Mouse (Mus musculus): ENCODE measurements around the gene Fam114a1.

Gene Fam114a1

GRCm38 (mm10) chr5:65051513-65051912 lies 81.6 kb downstream of the Fam114a1 start:
- DNase-seq (ENCODE audit: low read depth, low spot score): no peak

GRCm38 (mm10) chr5:65057596-65057995 lies 87.7 kb downstream of the Fam114a1 start:
- DNase-seq (ENCODE audit: low read depth, low spot score): no peak

- DNase-seq (ENCODE audit: low read depth, low spot score): no peak
Observed at GRCm38 (mm10) chr5:65059806-65060205, 89.9 kb downstream of the Fam114a1 start.

GRCm38 (mm10) chr5:65062236-65062635 lies 92.4 kb downstream of the Fam114a1 start:
- DNase-seq (ENCODE audit: low read depth, low spot score): no peak

GRCm38 (mm10) chr5:65063266-65063665 lies 93.4 kb downstream of the Fam114a1 start:
- DNase-seq (ENCODE audit: low read depth, low spot score): no peak

- DNase-seq (ENCODE audit: low read depth, low spot score): no peak
Observed at GRCm38 (mm10) chr5:65068166-65068565, 98.3 kb downstream of the Fam114a1 start.

GRCm38 (mm10) chr5:65069872-65070271 lies 100.0 kb downstream of the Fam114a1 start:
- no peak for DNase-seq (ENCODE audit: low read depth, low spot score)

GRCm38 (mm10) chr5:65071689-65072118 lies 101.8 kb downstream of the Fam114a1 start:
- DNase-seq (ENCODE audit: low read depth, low spot score): peak; percentile 24

- no peak for DNase-seq (ENCODE audit: low read depth, low spot score)
Observed at GRCm38 (mm10) chr5:65073247-65073646, 103.4 kb downstream of the Fam114a1 start.

- no peak for DNase-seq (ENCODE audit: low read depth, low spot score)
Observed at GRCm38 (mm10) chr5:65074693-65075092, 104.8 kb downstream of the Fam114a1 start.

GRCm38 (mm10) chr5:65076087-65076486 lies 106.2 kb downstream of the Fam114a1 start:
- no peak for DNase-seq (ENCODE audit: low read depth, low spot score)

GRCm38 (mm10) chr5:65076748-65077147 lies 106.9 kb downstream of the Fam114a1 start:
- no peak for DNase-seq (ENCODE audit: low read depth, low spot score)

- no peak for DNase-seq (ENCODE audit: low read depth, low spot score)
Observed at GRCm38 (mm10) chr5:65078081-65078480, 108.2 kb downstream of the Fam114a1 start.

- DNase-seq (ENCODE audit: low read depth, low spot score): peak; percentile 69
Observed at GRCm38 (mm10) chr5:65079881-65080280, 110.0 kb downstream of the Fam114a1 start.

GRCm38 (mm10) chr5:65081836-65082235 lies 112.0 kb downstream of the Fam114a1 start:
- DNase-seq (ENCODE audit: low read depth, low spot score): no peak

- DNase-seq (ENCODE audit: low read depth, low spot score): no peak
Observed at GRCm38 (mm10) chr5:65086522-65086921, 116.7 kb downstream of the Fam114a1 start.

- DNase-seq (ENCODE audit: low read depth, low spot score): no peak
Observed at GRCm38 (mm10) chr5:65089707-65090106, 119.8 kb downstream of the Fam114a1 start.

- DNase-seq (ENCODE audit: low read depth, low spot score): no peak
Observed at GRCm38 (mm10) chr5:65091184-65091858, 121.5 kb downstream of the Fam114a1 start.
